Mouse (Mus musculus) MEL (cell line): ENCODE data around the gene Oat. TPM values are rescaled to one million over a fixed set of nuclear protein-coding genes. Genes with fewer than 3 reads are reported as not detected.

Experiments
- DNase-seq: peaks from one replicate; pipeline ENCODE4 v3.0.0; 2011; ENCODE audit warnings: low read depth, low spot score
- H3K27ac ChIP-seq: 2 replicates; pipeline ENCODE4 v1.5.1; 2012; ENCODE audit warnings: low read depth, mild to moderate bottlenecking, control low read depth, low read length, moderate library complexity; ENCODE audit not compliant: control insufficient read depth
- H3K27me3 ChIP-seq, 2 experiments: fragments of 150-350 bp in 1 of 2; sonication (generic) in 1 of 2; 2 replicates each; pipeline ENCODE4 v1.6.1; 2012; ENCODE audit warnings: low read length in 2 of 2, mild to moderate bottlenecking in 2 of 2, improper control_type of control experiment in 1 of 2, moderate library complexity in 1 of 2; ENCODE audit not compliant: insufficient read depth in 2 of 2, control insufficient read depth in 1 of 2
- H3K36me3 ChIP-seq, 2 experiments: 2 replicates each; pipeline ENCODE4 v1.6.1; 2012 to 2014; ENCODE audit warnings: low read length in 2 of 2, improper control_type of control experiment in 1 of 2, inconsistent platforms in 1 of 2, mild to moderate bottlenecking in 1 of 2; ENCODE audit not compliant: insufficient read depth in 2 of 2, control insufficient read depth in 1 of 2
- H3K4me1 ChIP-seq, 2 experiments: fragments of 150-350 bp in 1 of 2; sonication (generic) in 1 of 2; 2 replicates each; pipeline ENCODE4 v1.6.1; 2012; ENCODE audit warnings: low read length in 2 of 2, improper control_type of control experiment in 1 of 2, mild to moderate bottlenecking in 1 of 2; ENCODE audit not compliant: insufficient read depth in 2 of 2, control insufficient read depth in 1 of 2
- H3K4me3 ChIP-seq, 2 experiments: fragments of 150-350 bp in 1 of 2; sonication (generic) in 1 of 2; 2 replicates each; pipeline ENCODE4 v1.5.1; 2012; ENCODE audit warnings: low read depth in 2 of 2, low read length in 2 of 2, mild to moderate bottlenecking in 2 of 2, moderate library complexity in 2 of 2, control low read depth in 1 of 2, improper control_type of control experiment in 1 of 2; ENCODE audit not compliant: control insufficient read depth in 1 of 2, insufficient read depth in 1 of 2
- H3K79me2 ChIP-seq: 2 replicates; pipeline ENCODE4 v1.6.1; 2012; ENCODE audit warnings: mild to moderate bottlenecking, low read length, moderate library complexity; ENCODE audit not compliant: control insufficient read depth, poor library complexity, insufficient read depth
- H3K9ac ChIP-seq: 2 replicates; pipeline ENCODE4 v1.6.1; 2012; ENCODE audit warnings: low read depth, mild to moderate bottlenecking, control low read depth, low read length, moderate library complexity; ENCODE audit not compliant: control insufficient read depth, poor library complexity, severe bottlenecking
- H3K9me3 ChIP-seq: fragments of 150-350 bp; sonication (generic); replicated peaks from 2 replicates; pipeline ENCODE4 v1.6.1; 2012; ENCODE audit warnings: mild to moderate bottlenecking, low read length, improper control_type of control experiment, moderate library complexity; ENCODE audit not compliant: insufficient read depth
- BHLHE40 ChIP-seq: IDR thresholded peaks from 2 replicates; pipeline ENCODE4 v1.6.1; 2012; ENCODE audit warnings: low read depth, mild to moderate bottlenecking, inconsistent platforms, low read length, improper control_type of control experiment, borderline replicate concordance
- CHD1 ChIP-seq: IDR thresholded peaks from 2 replicates; pipeline ENCODE4 v1.6.1; 2012; ENCODE audit warnings: low read depth, mild to moderate bottlenecking, inconsistent platforms, low read length, improper control_type of control experiment
- CTCF ChIP-seq, 3 experiments: IDR thresholded peaks in 2 of 3; conservative IDR thresholded peaks in 1 of 3; 2 replicates each; pipeline ENCODE4 v1.5.1; 2011 to 2012; ENCODE audit warnings: low read length in 3 of 3, low read depth in 2 of 3, mild to moderate bottlenecking in 2 of 3, improper control_type of control experiment in 1 of 3, inconsistent platforms in 1 of 3, mixed read lengths in 1 of 3, moderate library complexity in 1 of 3; ENCODE audit not compliant: control insufficient read depth in 1 of 3, insufficient read depth in 1 of 3, poor library complexity in 1 of 3, severe bottlenecking in 1 of 3
- E2F4 ChIP-seq: IDR thresholded peaks from 2 replicates; pipeline ENCODE4 v1.6.1; 2011; ENCODE audit warnings: low read depth, low read length, improper control_type of control experiment, borderline replicate concordance
- EP300 ChIP-seq, 2 experiments: IDR thresholded peaks; 2 replicates each; pipeline ENCODE4 v1.6.1; 2011; ENCODE audit warnings: improper control_type of control experiment in 2 of 2, low read length in 2 of 2, low read depth in 1 of 2, mild to moderate bottlenecking in 1 of 2
- GABPA ChIP-seq: IDR thresholded peaks from 2 replicates; pipeline ENCODE4 v1.6.1; 2012; ENCODE audit warnings: low read depth, mild to moderate bottlenecking, inconsistent platforms, low read length, improper control_type of control experiment, moderate library complexity
- GATA1 ChIP-seq: IDR thresholded peaks from 2 replicates; pipeline ENCODE4 v1.6.1; 2011; ENCODE audit warnings: low read depth, low read length, improper control_type of control experiment
- HCFC1 ChIP-seq: IDR thresholded peaks from 2 replicates; pipeline ENCODE4 v1.6.1; 2012; ENCODE audit warnings: low read depth, mild to moderate bottlenecking, inconsistent platforms, low read length, improper control_type of control experiment, moderate library complexity
- JUND ChIP-seq: IDR thresholded peaks from 2 replicates; pipeline ENCODE4 v1.6.1; 2011; ENCODE audit warnings: low read depth, mild to moderate bottlenecking, improper control_type of control experiment, low read length
- KAT2A ChIP-seq: conservative IDR thresholded peaks from 2 replicates; pipeline ENCODE4 v1.6.1; 2012; ENCODE audit warnings: low read depth, low read length, improper control_type of control experiment, inconsistent platforms
- MAX ChIP-seq: IDR thresholded peaks from 2 replicates; pipeline ENCODE4 v1.6.1; 2011; ENCODE audit warnings: low read length, improper control_type of control experiment
- MXI1 ChIP-seq: IDR thresholded peaks from 2 replicates; pipeline ENCODE4 v1.6.1; 2011; ENCODE audit warnings: mild to moderate bottlenecking, low read depth, low read length, improper control_type of control experiment
- MYC ChIP-seq: IDR thresholded peaks from 2 replicates; pipeline ENCODE4 v1.6.1; 2011; ENCODE audit warnings: low read depth, mild to moderate bottlenecking, low read length, improper control_type of control experiment, moderate library complexity
- NELFE ChIP-seq: IDR thresholded peaks from 2 replicates; pipeline ENCODE4 v1.6.1; 2011; ENCODE audit warnings: low read depth, low read length, improper control_type of control experiment
- NRF1 ChIP-seq: IDR thresholded peaks from 2 replicates; pipeline ENCODE4 v1.6.1; 2014; ENCODE audit warnings: low read depth, mild to moderate bottlenecking, inconsistent platforms, low read length, improper control_type of control experiment, moderate library complexity; ENCODE audit not compliant: poor library complexity, insufficient read depth, severe bottlenecking
- POLR2A ChIP-seq, 2 experiments: IDR thresholded peaks; 2 replicates each; pipeline ENCODE4 v1.6.1; 2011 to 2012; ENCODE audit warnings: low read length in 2 of 2, mild to moderate bottlenecking in 2 of 2, control low read depth in 1 of 2, improper control_type of control experiment in 1 of 2, low read depth in 1 of 2, moderate library complexity in 1 of 2; ENCODE audit not compliant: control insufficient read depth in 1 of 2, insufficient read depth in 1 of 2, poor library complexity in 1 of 2
- RAD21 ChIP-seq: IDR thresholded peaks from 2 replicates; pipeline ENCODE4 v1.6.1; 2011; ENCODE audit warnings: mild to moderate bottlenecking, low read depth, low read length, improper control_type of control experiment
- RCOR1 ChIP-seq: IDR thresholded peaks from 2 replicates; pipeline ENCODE4 v1.6.1; 2012; ENCODE audit warnings: low read depth, mild to moderate bottlenecking, inconsistent platforms, low read length, improper control_type of control experiment
- SIN3A ChIP-seq: IDR thresholded peaks from 2 replicates; pipeline ENCODE4 v1.6.1; 2012; ENCODE audit warnings: low read length, improper control_type of control experiment, inconsistent platforms
- SMC3 ChIP-seq: IDR thresholded peaks from 2 replicates; pipeline ENCODE4 v1.6.1; 2011; ENCODE audit warnings: low read depth, low read length, improper control_type of control experiment
- TAL1 ChIP-seq: IDR thresholded peaks from 2 replicates; pipeline ENCODE4 v1.6.1; 2012; ENCODE audit warnings: mild to moderate bottlenecking, inconsistent platforms, low read length, moderate library complexity, mixed read lengths
- TBP ChIP-seq: IDR thresholded peaks from 2 replicates; pipeline ENCODE4 v1.8.0; 2011; ENCODE audit warnings: low read depth, low read length, improper control_type of control experiment
- TCF12 ChIP-seq: IDR thresholded peaks from 2 replicates; pipeline ENCODE4 v1.6.1; 2014; ENCODE audit warnings: low read depth, mild to moderate bottlenecking, inconsistent platforms, low read length, improper control_type of control experiment, moderate library complexity
- UBTF ChIP-seq: IDR thresholded peaks from 2 replicates; pipeline ENCODE4 v1.6.1; 2012; ENCODE audit warnings: low read depth, mild to moderate bottlenecking, inconsistent platforms, low read length, improper control_type of control experiment, moderate library complexity, borderline replicate concordance; ENCODE audit not compliant: insufficient read depth
- USF1 ChIP-seq: IDR thresholded peaks from 2 replicates; pipeline ENCODE4 v1.6.1; 2014; ENCODE audit warnings: low read depth, mild to moderate bottlenecking, inconsistent platforms, low read length, improper control_type of control experiment, moderate library complexity
- USF2 ChIP-seq, 2 experiments: IDR thresholded peaks; 2 replicates each; pipeline ENCODE4 v1.6.1; 2011 to 2012; ENCODE audit warnings: improper control_type of control experiment in 2 of 2, low read length in 2 of 2, borderline replicate concordance in 1 of 2, inconsistent platforms in 1 of 2, low read depth in 1 of 2, mild to moderate bottlenecking in 1 of 2; ENCODE audit not compliant: insufficient read depth in 1 of 2
- ZC3H11A ChIP-seq: IDR thresholded peaks from 2 replicates; pipeline ENCODE4 v1.6.1; 2012; ENCODE audit warnings: low read depth, mild to moderate bottlenecking, inconsistent platforms, low read length, improper control_type of control experiment
- ZNF384 ChIP-seq: IDR thresholded peaks from 2 replicates; pipeline ENCODE4 v1.6.1; 2012; ENCODE audit warnings: low read depth, mild to moderate bottlenecking, inconsistent platforms, low read length, improper control_type of control experiment
- polyA plus RNA-seq, 2 experiments: library from polyadenylated mRNA; stranded (reverse) in 1 of 2; unstranded in 1 of 2; fragments of >175 nt in 1 of 2; fragments of >200 nt in 1 of 2; gene quantifications; 2 replicates each; pipeline versions ENCODE4 v1.2.1 to v1.2.4; 2012; ENCODE audit warnings: low replicate concordance in 2 of 2, low read depth in 1 of 2; ENCODE audit not compliant: insufficient read length in 2 of 2, insufficient read depth in 1 of 2, missing spikeins in 1 of 2
- total RNA-seq: library from RNA; depleted of rRNA; stranded (reverse); fragments of 300-350 nt; gene quantifications from 2 replicates; pipeline ENCODE4 v1.2.3, GENCODE M21; 2012

The Oat gene
- total and polyA plus RNA-seq, 3 experiments = 190 to 226 (median 209) TPM

- Histone ChIP-seq H3K27me3 (no peaks in the 10 kb centered on the region), H3K79me2 (no peaks in the 10 kb centered on the region), H3K36me3 (no peaks in the 10 kb centered on the region), H3K9ac (no peak overlapping the region), H3K9me3 (no peaks in the 10 kb centered on the region), H3K27ac (no peak overlapping the region), H3K4me3 (no peak overlapping the region), H3K4me1 (no peaks in the 10 kb centered on the region)
- TF ChIP-seq EP300 (IDR thresholded peaks at IDR 0.05; ENCODE audit: low read depth in 1 of 2, low read length in 2 of 2) (no peak), BHLHE40 (no peak), USF2 (IDR thresholded peaks at IDR 0.05; ENCODE audit: borderline replicate concordance in 1 of 2, insufficient read depth in 1 of 2, low read depth in 1 of 2, low read length in 2 of 2) (no peak), KAT2A (no peak), MAX (no peak), CHD1 (no peak), RCOR1 (no peak), NELFE (no peak), JUND (no peak), GABPA (no peak), GATA1 (no peak), NRF1 (no peak), ZC3H11A (no peak), TCF12 (no peak), HCFC1 (no peak), SMC3 (no peak)
- DNase-seq = no peak
These were observed 43.4 kb upstream of the Oat start for GRCm38 (mm10) chr7:132619549-132619948.

GRCm38 (mm10) chr7:132617021-132617564 is 40.9 kb upstream of the Oat start:
- peaks cover 2 to 8% of the 10 kb centered on the region in 2 experiments for H3K4me1 ChIP-seq
- no peaks in the 10 kb centered on the region for H3K27me3 ChIP-seq
- no peaks in the 10 kb centered on the region for H3K9me3 ChIP-seq
- TF ChIP-seq ZNF384 = no peak
- no peak for TF ChIP-seq USF1
- TF ChIP-seq TBP = no peak
- no peak for TF ChIP-seq MYC
- TF ChIP-seq CHD1 = no peak
- TF ChIP-seq UBTF = no peak
- no peak for TF ChIP-seq NRF1
- TF ChIP-seq BHLHE40 = no peak
- TF ChIP-seq E2F4 = no peak
- no peak for TF ChIP-seq EP300 (IDR thresholded peaks at IDR 0.05; ENCODE audit: low read depth in 1 of 2, low read length in 2 of 2)
- no peak for TF ChIP-seq POLR2A (IDR thresholded peaks at IDR 0.05; ENCODE audit: control insufficient read depth in 1 of 2, insufficient read depth in 1 of 2, low read depth in 1 of 2, low read length in 2 of 2, poor library complexity in 1 of 2)
- TF ChIP-seq SIN3A = no peak
- no peak for TF ChIP-seq CTCF (IDR thresholded peaks at IDR 0.05 in 2 of 3, conservative IDR thresholded peaks at IDR 0.05 in 1 of 3; ENCODE audit: control insufficient read depth in 1 of 3, insufficient read depth in 1 of 3, low read depth in 2 of 3, low read length in 3 of 3, poor library complexity in 1 of 3, severe bottlenecking in 1 of 3)
- no peak for TF ChIP-seq GATA1
- TF ChIP-seq RAD21 = no peak
- no peak for TF ChIP-seq KAT2A
- no peak for TF ChIP-seq TAL1
- TF ChIP-seq MXI1 = no peak
- H3K36me3 ChIP-seq = peaks cover 0 to 9% of the 10 kb centered on the region in 2 experiments; a peak in 2 of 4 replicates
- H3K4me3 ChIP-seq = no peak overlapping the region
- no peak for DNase-seq
- H3K27ac ChIP-seq = no peak overlapping the region
- no peak overlapping the region for H3K9ac ChIP-seq
- H3K79me2 ChIP-seq = no peaks in the 10 kb centered on the region
